Mouse (Mus musculus): ENCODE measurements around the gene Bank1.
"Not testable (repeated sequence)": the region's sequence is repeated elsewhere in the genome, so short reads cannot be mapped to it uniquely, and the experiment has no call there.

Bank1 gene

GRCm38 (mm10) chr3:136325783-136326182 is at the start of gene Bank1:
Gene Bank1 (minus strand): TSS chr3:136326066.
- DNase-seq (ENCODE audit: low read depth, low spot score), result no peak

- DNase-seq (ENCODE audit: low read depth, low spot score), result no peak
These were observed 44.0 kb upstream of the Bank1 start for GRCm38 (mm10) chr3:136369916-136370315.

- DNase-seq (ENCODE audit: low read depth, low spot score), result no peak
These were observed 43.6 kb upstream of the Bank1 start for GRCm38 (mm10) chr3:136369466-136369865.

- no peak for DNase-seq (ENCODE audit: low read depth, low spot score)
These were observed 42.7 kb upstream of the Bank1 start for GRCm38 (mm10) chr3:136368505-136368999.

GRCm38 (mm10) chr3:136349690-136350089 is 23.8 kb upstream of the Bank1 start:
- no peak for DNase-seq (ENCODE audit: low read depth, low spot score)

GRCm38 (mm10) chr3:136348611-136349010 is 22.7 kb upstream of the Bank1 start:
- DNase-seq (ENCODE audit: low read depth, low spot score), result no peak

- no peak for DNase-seq (ENCODE audit: low read depth, low spot score)
These were observed 21.4 kb upstream of the Bank1 start for GRCm38 (mm10) chr3:136347277-136347676.

- no peak for DNase-seq (ENCODE audit: low read depth, low spot score)
These were observed 16.0 kb upstream of the Bank1 start for GRCm38 (mm10) chr3:136341911-136342310.

- DNase-seq (ENCODE audit: low read depth, low spot score), result no peak
These were observed 14.0 kb upstream of the Bank1 start for GRCm38 (mm10) chr3:136339896-136340295.

GRCm38 (mm10) chr3:136331135-136331534 is 5.3 kb upstream of the Bank1 start:
- DNase-seq (ENCODE audit: low read depth, low spot score), result no peak

GRCm38 (mm10) chr3:136330043-136330442 is 4.2 kb upstream of the Bank1 start:
- no peak for DNase-seq (ENCODE audit: low read depth, low spot score)

- DNase-seq (ENCODE audit: low read depth, low spot score), result no peak
These were observed 3.3 kb upstream of the Bank1 start for GRCm38 (mm10) chr3:136329133-136329532.

GRCm38 (mm10) chr3:136324716-136325115 is 1.1 kb downstream of the Bank1 start:
- DNase-seq (ENCODE audit: low read depth, low spot score), result not testable (repeated sequence)

GRCm38 (mm10) chr3:136321936-136322335 is 3.9 kb downstream of the Bank1 start:
- DNase-seq (ENCODE audit: low read depth, low spot score), result no peak

- DNase-seq (ENCODE audit: low read depth, low spot score), result no peak
These were observed 17.4 kb downstream of the Bank1 start for GRCm38 (mm10) chr3:136308487-136308886.

GRCm38 (mm10) chr3:136306564-136307158 is 19.2 kb downstream of the Bank1 start:
- DNase-seq (ENCODE audit: low read depth, low spot score), result no peak

GRCm38 (mm10) chr3:136302541-136302940 is 23.3 kb downstream of the Bank1 start:
- no peak for DNase-seq (ENCODE audit: low read depth, low spot score)

- DNase-seq (ENCODE audit: low read depth, low spot score), result not testable (repeated sequence)
These were observed 25.1 kb downstream of the Bank1 start for GRCm38 (mm10) chr3:136300810-136301209.

GRCm38 (mm10) chr3:136297355-136297754 is 28.5 kb downstream of the Bank1 start:
- DNase-seq (ENCODE audit: low read depth, low spot score), result no peak

- no peak for DNase-seq (ENCODE audit: low read depth, low spot score)
These were observed 30.6 kb downstream of the Bank1 start for GRCm38 (mm10) chr3:136295250-136295649.

- DNase-seq (ENCODE audit: low read depth, low spot score), result no peak
These were observed 38.0 kb downstream of the Bank1 start for GRCm38 (mm10) chr3:136287883-136288282.

GRCm38 (mm10) chr3:136264969-136265595 is 60.8 kb downstream of the Bank1 start:
- DNase-seq (ENCODE audit: low read depth, low spot score), result no peak

- DNase-seq (ENCODE audit: low read depth, low spot score), result no peak
These were observed 68.1 kb downstream of the Bank1 start for GRCm38 (mm10) chr3:136257761-136258160.
